Mouse (Mus musculus): Measurements from ENCODE around the gene Fmo2.

Fmo2 gene

DNA sequence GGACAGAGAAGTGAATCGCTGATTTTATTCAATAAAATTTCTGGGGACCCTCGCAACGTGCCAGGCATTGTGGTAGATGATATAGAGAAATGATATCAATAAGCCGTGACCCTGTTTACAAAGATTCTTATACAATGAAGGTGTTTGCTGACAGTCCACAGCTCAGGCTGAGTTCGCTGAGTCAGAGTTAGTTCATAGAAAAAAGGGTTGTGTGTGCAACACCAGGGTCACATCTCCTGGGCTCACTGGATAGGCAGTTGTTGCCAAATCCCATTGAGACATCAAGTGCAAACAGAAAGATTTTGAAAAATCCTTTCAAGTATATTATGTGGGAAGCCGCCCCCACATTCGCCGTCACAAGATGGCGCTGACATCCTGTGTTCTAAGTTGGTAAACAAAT is 58.3 kb downstream of the Fmo2 start:
- DNase-seq: no peak

DNA sequence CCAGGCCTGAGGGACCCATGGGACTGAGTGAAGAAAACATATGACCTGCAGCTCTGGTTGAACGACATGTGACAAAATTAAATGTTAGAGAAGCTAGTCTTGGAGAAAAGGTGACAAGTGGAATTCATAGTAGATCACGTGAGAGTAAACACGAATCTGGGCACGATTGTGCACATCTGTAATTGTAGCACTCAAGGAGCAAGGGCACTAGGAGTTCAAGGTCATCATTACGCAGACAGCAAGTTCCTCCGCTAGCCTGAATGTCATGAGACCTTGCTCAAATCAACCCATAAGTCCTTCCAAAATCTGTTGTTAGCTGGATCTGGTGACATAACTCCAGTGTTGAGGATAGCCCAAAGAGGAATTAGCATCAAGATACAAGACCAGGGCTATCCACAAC is 59.5 kb downstream of the Fmo2 start:
- DNase-seq: no peak

DNA sequence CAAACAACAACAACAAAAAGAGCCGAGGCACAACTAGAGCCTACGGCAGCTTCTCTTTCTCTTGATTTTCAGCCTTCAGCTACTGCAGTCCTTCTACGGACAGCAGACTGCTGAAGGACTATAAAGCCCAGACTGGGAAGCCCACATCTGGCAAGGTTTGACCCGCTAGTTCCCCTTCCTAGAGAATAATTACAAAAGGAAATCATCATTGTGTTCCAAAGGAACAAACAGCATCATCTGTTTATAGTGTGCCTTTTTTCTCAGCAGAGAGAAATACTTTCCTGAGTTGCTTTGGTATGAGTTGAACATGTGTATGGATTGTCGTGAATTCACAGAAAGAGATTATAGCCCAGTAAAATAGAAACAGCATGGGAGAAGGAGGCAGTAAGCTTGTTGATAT is 64.2 kb downstream of the Fmo2 start:
- DNase-seq: no peak

DNA sequence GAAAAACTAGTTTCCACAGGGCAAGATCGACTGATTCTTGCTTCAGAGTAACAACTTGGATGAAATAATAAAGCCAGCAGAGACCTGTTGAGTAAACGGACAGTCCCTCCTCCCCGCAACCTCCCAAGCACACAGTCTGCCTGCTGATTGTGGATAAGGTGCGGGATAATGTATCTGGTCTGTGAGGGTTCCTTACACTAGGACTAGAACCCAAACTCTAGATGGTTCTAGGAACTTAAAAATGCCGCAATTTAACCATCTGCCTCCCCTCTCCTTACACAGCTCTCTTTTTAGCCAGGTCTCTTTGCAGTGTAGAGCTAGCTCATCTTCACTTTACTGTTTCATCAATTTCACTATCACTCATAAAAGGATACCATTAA is 66.0 kb downstream of the Fmo2 start:
- no peak for DNase-seq

DNA sequence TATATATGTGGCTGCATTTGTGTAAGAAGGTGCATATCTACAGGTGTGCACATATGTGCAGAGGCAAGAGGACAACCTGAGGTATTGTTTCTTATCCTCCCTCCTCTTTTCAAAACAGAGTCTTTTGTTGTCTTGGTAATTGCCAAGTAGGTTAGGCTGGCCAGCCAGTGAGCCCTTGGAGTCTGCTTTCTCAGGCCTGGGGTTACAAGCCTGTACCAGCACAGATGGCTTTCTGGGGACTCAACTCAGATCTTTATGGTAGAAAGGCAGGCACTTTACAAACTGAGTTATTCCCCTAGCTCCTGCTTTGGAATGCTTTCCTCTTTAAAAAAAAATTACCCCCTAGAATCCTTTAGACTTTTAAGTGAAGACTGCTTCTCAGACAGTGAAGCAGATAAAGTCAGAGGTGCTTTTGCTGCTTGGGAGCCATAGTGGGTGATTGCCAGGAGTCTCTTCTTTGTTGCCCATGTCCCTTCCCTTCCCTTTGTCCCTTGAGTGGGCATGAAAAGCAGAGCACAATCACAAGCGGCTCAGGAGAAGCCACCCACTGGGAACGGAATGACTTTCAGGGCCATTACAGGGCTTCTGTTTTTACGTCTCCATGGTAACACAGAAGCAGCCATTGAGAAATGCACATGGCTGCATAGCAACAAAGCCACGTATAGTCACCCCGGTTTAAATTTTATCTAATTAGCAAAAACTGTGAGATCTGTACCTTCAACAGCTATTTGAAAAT is 66.5 kb downstream of the Fmo2 start:
- DNase-seq: no peak

All from thymus, adult 18-20 months (tissue).